Mouse (Mus musculus) heart, adult 2 months (tissue): ENCODE data around the gene Hipk2.

Source experiments
- CTCF ChIP-seq: fragments of 200-600 bp; IDR thresholded peaks from 2 replicates; pipeline ENCODE4 v1.8.1; 2022; ENCODE audit warnings: antibody characterized with exemption, mild to moderate bottlenecking, moderate library complexity
- EP300 ChIP-seq: fragments of 200-500 bp; IDR thresholded peaks from 2 replicates; pipeline ENCODE4 v1.6.1; 2011; ENCODE audit warnings: low read depth, low read length, control low read depth; ENCODE audit not compliant: insufficient read depth
- POLR2A ChIP-seq: fragments of 200-500 bp; IDR thresholded peaks from 2 replicates; pipeline ENCODE4 v1.6.1; 2011; ENCODE audit warnings: mild to moderate bottlenecking, low read depth, low read length, control low read depth; ENCODE audit not compliant: insufficient read depth

DNA sequence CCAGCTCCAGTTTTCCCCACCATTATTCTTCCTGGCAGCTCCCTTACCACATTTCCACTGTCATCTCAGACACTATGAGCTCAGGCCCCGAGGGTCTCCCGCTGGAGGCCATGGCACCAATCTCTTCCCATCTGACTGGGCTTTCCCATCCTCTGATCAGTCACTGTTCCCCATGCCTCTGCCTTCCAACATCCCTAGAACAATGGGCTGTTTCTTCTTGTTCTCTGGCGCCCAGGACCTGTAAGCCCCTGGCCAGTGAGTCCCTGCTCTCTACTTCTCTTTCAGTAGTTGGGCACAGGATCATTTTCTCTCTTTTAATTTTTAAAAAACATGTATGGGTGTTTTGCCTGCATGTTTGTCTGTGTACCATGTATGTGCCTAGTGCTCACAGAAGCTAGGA is 143.3 kb downstream of the Hipk2 start:
- no peak for TF ChIP-seq EP300
- TF ChIP-seq CTCF: no peak
- no peak for TF ChIP-seq POLR2A
